Mouse (Mus musculus) liver, postnatal 0 days (tissue): ENCODE measurements around the gene B3gnt2.
A peak's percentile ranks its signal among the peaks of the same experiment; 100 is the strongest.

Source experiments
- CTCF ChIP-seq: sonication (generic); IDR thresholded peaks from 2 replicates; pipeline ENCODE4 v1.5.1; 2016; ENCODE audit warnings: antibody characterized with exemption, low read depth
- EP300 ChIP-seq: IDR thresholded peaks from 2 replicates; pipeline ENCODE4 v1.6.1; 2016; ENCODE audit warnings: antibody characterized with exemption, low read depth, mild to moderate bottlenecking

DNA sequence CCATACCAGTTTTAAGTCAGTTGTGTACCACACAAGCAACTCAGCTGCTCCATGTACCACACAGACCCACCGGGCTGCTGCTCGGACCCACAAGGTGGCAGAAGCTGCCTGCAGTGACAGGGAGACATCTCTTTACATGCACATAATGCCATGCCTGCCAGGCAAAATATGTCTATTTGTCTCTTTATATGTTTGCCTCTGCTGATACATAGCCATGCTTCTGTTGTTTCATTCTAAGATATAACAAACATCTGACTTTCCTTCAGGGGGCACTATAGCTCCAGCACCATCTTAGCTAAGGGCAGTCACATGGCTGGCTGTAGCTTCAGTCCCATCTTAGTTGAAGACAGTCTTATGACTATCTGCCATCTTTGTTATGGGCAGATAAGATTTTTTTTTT is 150.2 kb downstream of the B3gnt2 start:
- no peak for TF ChIP-seq EP300
- peak; percentile 63 for TF ChIP-seq CTCF
